Mouse (Mus musculus): ENCODE results near the gene H2-Ob. TPM values are rescaled to one million over a fixed set of nuclear protein-coding genes. Genes with fewer than 3 reads are reported as not detected.

The H2-Ob gene
- polyA plus RNA-seq, 1 experiment from 2014 or later = not detected

- 16% methylated on average over 8 of the region's 8 CpGs for WGBS
- Histone ChIP-seq H3K9ac (no peak within 1 kb of the TSS), H3K27ac (no peak within 1 kb of the TSS), H3K9me3 (no peaks in the 10 kb centered on the region), H3K27me3 (no peaks in the 10 kb centered on the region), H3K36me3 (no peaks in the 10 kb centered on the region), H3K4me3 (no peak within 1 kb of the TSS), H3K4me1 (no peaks in the 10 kb centered on the region; the same call in 1 of the 2 replicates), H3K4me2 (0 out of 2 replicates have a peak within 1 kb of the TSS, but pooled peaks have one; percentile 24)
- ATAC-seq (ENCODE audit: insufficient number of reproducible peaks, insufficient read depth, low FRiP score, low TSS enrichment, low read depth) = no peak
Observed at GRCm38 (mm10) chr17:34287648-34288047, 48.9 kb downstream of the H2-Ob start, which contains the start of gene H2-Aa. Gene H2-Aa (minus strand): TSS chr17:34287823.

- Histone ChIP-seq H3K27ac (no peak overlapping the region), H3K36me3 (no peaks in the 10 kb centered on the region), H3K4me2 (no peak overlapping the region), H3K4me3 (no peak overlapping the region), H3K9ac (no peak overlapping the region), H3K27me3 (no peaks in the 10 kb centered on the region), H3K9me3 (no peaks in the 10 kb centered on the region), H3K4me1 (no peaks in the 10 kb centered on the region; the same call in 1 of the 2 replicates)
- no peak for ATAC-seq (ENCODE audit: insufficient number of reproducible peaks, insufficient read depth, low FRiP score, low TSS enrichment, low read depth)
- 59% methylated on average over 3 of the region's 3 CpGs for WGBS
Observed at GRCm38 (mm10) chr17:34288131-34288530, 49.4 kb downstream of the H2-Ob start.

- H3K4me2 ChIP-seq = no peak overlapping the region
- no peaks in the 10 kb centered on the region for H3K9me3 ChIP-seq
- H3K27ac ChIP-seq = no peak overlapping the region
- no peak overlapping the region for H3K4me3 ChIP-seq
- no peaks in the 10 kb centered on the region for H3K36me3 ChIP-seq
- H3K9ac ChIP-seq = no peak overlapping the region
- WGBS = 16% methylated on average over 8 of the region's 8 CpGs
- H3K4me1 ChIP-seq = no peaks in the 10 kb centered on the region; the same call in 1 of the 2 replicates
- H3K27me3 ChIP-seq = no peaks in the 10 kb centered on the region
- ATAC-seq (ENCODE audit: insufficient number of reproducible peaks, insufficient read depth, low FRiP score, low TSS enrichment, low read depth) = 0 out of 2 replicates have a peak, but pooled peaks have one; percentile 64
Observed at GRCm38 (mm10) chr17:34291609-34292008, 52.9 kb downstream of the H2-Ob start.

- ATAC-seq (ENCODE audit: insufficient number of reproducible peaks, insufficient read depth, low FRiP score, low TSS enrichment, low read depth) = no peak
- Histone ChIP-seq H3K36me3 (no peaks in the 10 kb centered on the region), H3K9ac (no peak overlapping the region), H3K27me3 (no peaks in the 10 kb centered on the region), H3K27ac (no peak overlapping the region), H3K9me3 (no peaks in the 10 kb centered on the region), H3K4me2 (no peak overlapping the region), H3K4me3 (no peak overlapping the region), H3K4me1 (no peaks in the 10 kb centered on the region; the same call in 1 of the 2 replicates)
- WGBS = 91% methylated on average over 4 of the region's 4 CpGs
Observed at GRCm38 (mm10) chr17:34292570-34292969, 53.9 kb downstream of the H2-Ob start.

- no peak overlapping the region for H3K4me2 ChIP-seq
- no peaks in the 10 kb centered on the region for H3K9me3 ChIP-seq
- no peaks in the 10 kb centered on the region for H3K36me3 ChIP-seq
- no peak overlapping the region for H3K4me3 ChIP-seq
- H3K4me1 ChIP-seq = no peaks in the 10 kb centered on the region
- no peak overlapping the region for H3K27ac ChIP-seq
- 55% methylated on average over 2 of the region's 2 CpGs for WGBS
- H3K9ac ChIP-seq = no peak overlapping the region
- no peak for ATAC-seq (ENCODE audit: insufficient number of reproducible peaks, insufficient read depth, low FRiP score, low TSS enrichment, low read depth)
- no peaks in the 10 kb centered on the region for H3K27me3 ChIP-seq
Observed at GRCm38 (mm10) chr17:34293533-34293932, 54.8 kb downstream of the H2-Ob start.

GRCm38 (mm10) chr17:34294249-34294648 lies 55.5 kb downstream of the H2-Ob start:
- Histone ChIP-seq H3K4me2 (no peak overlapping the region), H3K4me1 (no peaks in the 10 kb centered on the region), H3K27me3 (no peaks in the 10 kb centered on the region), H3K27ac (no peak overlapping the region), H3K9ac (no peak overlapping the region), H3K9me3 (no peaks in the 10 kb centered on the region), H3K36me3 (no peaks in the 10 kb centered on the region), H3K4me3 (no peak overlapping the region)
- ATAC-seq (ENCODE audit: insufficient number of reproducible peaks, insufficient read depth, low FRiP score, low TSS enrichment, low read depth) = no peak
- WGBS = 75% methylated on average over 4 of the region's 4 CpGs

GRCm38 (mm10) chr17:34295307-34295706 lies 56.6 kb downstream of the H2-Ob start:
- no peak overlapping the region for H3K27ac ChIP-seq
- no peak overlapping the region for H3K9ac ChIP-seq
- H3K4me2 ChIP-seq = no peak overlapping the region
- no peaks in the 10 kb centered on the region for H3K4me1 ChIP-seq
- H3K9me3 ChIP-seq = no peaks in the 10 kb centered on the region
- no peaks in the 10 kb centered on the region for H3K36me3 ChIP-seq
- H3K27me3 ChIP-seq = no peaks in the 10 kb centered on the region
- no peak overlapping the region for H3K4me3 ChIP-seq
- ATAC-seq (ENCODE audit: insufficient number of reproducible peaks, insufficient read depth, low FRiP score, low TSS enrichment, low read depth) = no peak

GRCm38 (mm10) chr17:34295891-34296794 lies 57.4 kb downstream of the H2-Ob start:
- Histone ChIP-seq H3K36me3 (no peaks in the 10 kb centered on the region), H3K4me3 (peak overlapping the region; percentile 38)
- 20% methylated on average over 23 of the region's 23 CpGs for WGBS

GRCm38 (mm10) chr17:34299356-34299755 lies 60.7 kb downstream of the H2-Ob start:
- Histone ChIP-seq H3K27me3 (no peaks in the 10 kb centered on the region), H3K27ac (no peak overlapping the region), H3K4me1 (no peaks in the 10 kb centered on the region), H3K4me3 (no peak overlapping the region), H3K9me3 (no peaks in the 10 kb centered on the region), H3K9ac (no peak overlapping the region), H3K4me2 (no peak overlapping the region), H3K36me3 (no peaks in the 10 kb centered on the region)
- no peak for ATAC-seq (ENCODE audit: insufficient number of reproducible peaks, insufficient read depth, low FRiP score, low TSS enrichment, low read depth)
- 60% methylated on average over 3 of the region's 3 CpGs for WGBS

More at GRCm38 (mm10) chr17:34295891-34296794, 57.4 kb downstream of the H2-Ob start:
- no peak for ATAC-seq (ENCODE audit: insufficient number of reproducible peaks, insufficient read depth, low FRiP score, low TSS enrichment, low read depth)
- Histone ChIP-seq H3K9ac (0 out of 2 replicates have a peak overlapping the region, but pooled peaks have one; percentile 11), H3K4me2 (peak overlapping the region; percentile 56), H3K9me3 (no peaks in the 10 kb centered on the region), H3K4me1 (no peaks in the 10 kb centered on the region), H3K27ac (no peak overlapping the region), H3K27me3 (no peaks in the 10 kb centered on the region)

GRCm38 (mm10) chr17:34300071-34300470 lies 61.4 kb downstream of the H2-Ob start:
- Histone ChIP-seq H3K27ac (no peak overlapping the region), H3K9ac (no peak overlapping the region), H3K4me2 (no peak overlapping the region), H3K9me3 (no peaks in the 10 kb centered on the region), H3K4me3 (no peak overlapping the region), H3K27me3 (no peaks in the 10 kb centered on the region), H3K36me3 (no peaks in the 10 kb centered on the region), H3K4me1 (no peaks in the 10 kb centered on the region)
- ATAC-seq (ENCODE audit: insufficient number of reproducible peaks, insufficient read depth, low FRiP score, low TSS enrichment, low read depth) = no peak
- WGBS = 91% methylated on average over 8 of the region's 8 CpGs

- H3K36me3 ChIP-seq = no peaks in the 10 kb centered on the region
- WGBS = 77% methylated on average over 23 of the region's 23 CpGs
- ATAC-seq (ENCODE audit: insufficient number of reproducible peaks, insufficient read depth, low FRiP score, low TSS enrichment, low read depth) = no peak
- H3K4me3 ChIP-seq = no peak overlapping the region
- no peak overlapping the region for H3K27ac ChIP-seq
- H3K9ac ChIP-seq = no peak overlapping the region
- H3K4me1 ChIP-seq = no peaks in the 10 kb centered on the region
- H3K9me3 ChIP-seq = no peaks in the 10 kb centered on the region
- no peaks in the 10 kb centered on the region for H3K27me3 ChIP-seq
- H3K4me2 ChIP-seq = no peak overlapping the region
Observed at GRCm38 (mm10) chr17:34300691-34301566, 62.2 kb downstream of the H2-Ob start.

Data from embryonic facial prominence, embryonic 13.5 days (tissue).